Mouse (Mus musculus) bone marrow, adult 2 months (tissue): ENCODE measurements around the gene Insl6. TPM values are rescaled to one million over a fixed set of nuclear protein-coding genes. Genes with fewer than 3 reads are reported as not detected.

Experiments used
- H3K27ac ChIP-seq: fragments of 200-500 bp; 2 replicates; pipeline ENCODE4 v1.5.1; 2012; ENCODE audit warnings: low read depth, mild to moderate bottlenecking, control low read depth, inconsistent platforms, low read length; ENCODE audit not compliant: control insufficient read depth, poor library complexity, insufficient read depth
- H3K4me1 ChIP-seq: fragments of 200-500 bp; 2 replicates; pipeline ENCODE4 v1.6.1; 2011; ENCODE audit warnings: low read length; ENCODE audit not compliant: control insufficient read depth, insufficient read depth
- H3K4me3 ChIP-seq: fragments of 200-500 bp; replicated peaks from 2 replicates; pipeline ENCODE3; 2011; ENCODE audit warnings: mild to moderate bottlenecking, low read depth, low read length, control low read depth; ENCODE audit not compliant: control insufficient read depth
- CTCF ChIP-seq: fragments of 200-500 bp; IDR thresholded peaks from 2 replicates; pipeline ENCODE4 v1.5.1; 2011; ENCODE audit warnings: low read length, control low read depth; ENCODE audit not compliant: control insufficient read depth, insufficient read depth
- POLR2A ChIP-seq: fragments of 200-500 bp; IDR thresholded peaks from 2 replicates; pipeline ENCODE4 v1.6.1; 2011; ENCODE audit warnings: low read depth, mild to moderate bottlenecking, control low read depth, low read length, borderline replicate concordance; ENCODE audit not compliant: control insufficient read depth
- WGBS: fragments of 180-500 bp; shearing (Covaris S2); methylation state at CpG from one replicate; pipeline ENCODE4 v1.1.7; 2018; 5-methylcytosine and 5-hydroxymethylcytosine counted together
- polyA plus RNA-seq: library from polyadenylated mRNA; stranded (reverse); fragments of >200 nt; gene quantifications from 2 replicates; pipeline ENCODE4 v1.2.4, GENCODE M21; 2011; ENCODE audit warnings: low replicate concordance; ENCODE audit not compliant: missing spikeins, insufficient read depth, insufficient read length

The Insl6 gene
- polyA plus RNA-seq, 1 experiment, result 2.9 TPM

DNA sequence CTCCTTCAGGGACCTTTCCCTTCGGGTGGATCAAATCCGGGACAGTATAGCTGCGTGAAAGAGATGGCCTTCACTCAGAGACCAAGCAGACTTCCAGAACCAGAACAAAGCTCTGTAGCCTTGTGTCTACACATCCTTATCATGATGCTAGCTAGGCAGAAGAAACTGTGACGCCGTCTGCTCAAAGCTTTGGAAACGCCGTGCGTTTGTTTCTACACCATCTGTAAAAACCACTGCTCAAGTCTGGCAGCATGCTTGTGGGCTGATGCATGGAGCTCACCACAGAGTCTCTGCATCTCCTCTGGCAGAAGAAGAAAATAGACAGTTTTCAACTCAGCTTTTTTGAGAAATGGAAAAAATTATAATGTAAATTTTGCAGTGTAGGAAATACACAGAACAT is 13.4 kb downstream of the Insl6 start:
- no peak for TF ChIP-seq POLR2A
- no peak for TF ChIP-seq CTCF
- Histone ChIP-seq H3K4me1 (no peaks in the 10 kb centered on the region), H3K27ac (no peak overlapping the region), H3K4me3 (no peak overlapping the region)
- 93% methylated on average over 8 of the region's 8 CpGs for WGBS

DNA sequence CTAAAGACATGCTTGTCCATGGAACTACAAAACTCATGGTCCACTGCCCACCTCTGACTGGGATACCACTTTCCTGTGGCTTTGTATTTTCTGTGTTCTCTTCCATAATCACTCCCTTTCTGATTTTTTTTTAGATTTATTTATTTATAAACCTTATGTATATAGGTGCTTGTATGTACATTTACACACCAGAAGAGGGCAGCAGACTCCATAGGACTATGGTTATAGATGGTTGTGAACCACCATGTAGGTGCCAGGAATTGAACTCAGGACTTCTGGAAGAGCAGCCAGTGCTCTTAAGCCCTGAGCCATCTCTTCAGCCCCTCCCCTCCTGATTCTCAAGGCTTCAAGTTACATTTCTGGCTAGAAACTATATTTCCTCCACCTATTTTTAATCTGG is 16.3 kb downstream of the Insl6 start:
- no peak for TF ChIP-seq POLR2A
- no peak for TF ChIP-seq CTCF
- no peak overlapping the region for H3K27ac ChIP-seq
- H3K4me3 ChIP-seq, result no peak overlapping the region
- no peaks in the 10 kb centered on the region for H3K4me1 ChIP-seq

DNA sequence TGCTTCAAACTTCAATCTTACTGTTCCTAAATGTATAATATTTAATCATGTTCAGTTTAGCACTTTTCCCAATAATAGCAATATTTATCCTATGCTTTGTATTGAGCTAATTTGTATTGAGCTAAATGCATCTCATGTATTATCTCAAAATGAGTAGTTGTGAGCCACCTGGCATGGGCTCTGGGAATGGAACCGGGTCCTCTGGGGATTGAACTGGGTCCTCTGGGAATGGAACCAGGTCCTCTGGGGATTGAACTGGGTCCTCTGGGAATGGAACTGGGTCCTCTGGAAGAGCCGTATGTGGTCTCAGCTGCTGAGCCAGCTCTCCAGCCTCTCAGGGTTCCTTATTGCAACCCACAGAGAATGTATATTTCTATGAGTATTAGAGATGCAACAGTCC is 23.0 kb downstream of the Insl6 start:
- 91% methylated on average over 2 of the region's 2 CpGs for WGBS
- no peak for TF ChIP-seq POLR2A
- no peak for TF ChIP-seq CTCF
- H3K27ac ChIP-seq, result no peak overlapping the region
- H3K4me3 ChIP-seq, result no peak overlapping the region
- no peaks in the 10 kb centered on the region; the same call in 1 of the 2 replicates for H3K4me1 ChIP-seq

DNA sequence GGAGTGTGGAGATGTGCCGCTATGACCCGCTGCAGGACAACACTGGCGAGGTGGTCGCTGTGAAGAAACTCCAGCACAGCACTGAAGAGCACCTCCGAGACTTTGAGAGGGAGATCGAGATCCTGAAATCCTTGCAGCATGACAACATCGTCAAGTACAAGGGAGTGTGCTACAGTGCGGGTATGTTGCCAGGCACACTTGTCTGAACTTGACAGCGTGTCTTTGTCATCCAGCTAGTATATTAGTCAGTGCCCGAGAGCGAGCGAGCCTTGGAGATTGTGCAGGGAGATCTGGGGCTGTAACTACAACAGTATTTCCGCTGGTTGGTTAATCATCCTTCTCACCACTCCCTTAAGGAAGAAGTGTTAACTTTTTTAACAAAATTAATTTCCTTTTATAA is 24.2 kb downstream of the Insl6 start:
- H3K4me3 ChIP-seq, result no peak overlapping the region
- no peak overlapping the region for H3K27ac ChIP-seq
- TF ChIP-seq CTCF, result no peak
- TF ChIP-seq POLR2A, result no peak
- H3K4me1 ChIP-seq, result no peaks in the 10 kb centered on the region; the same call in 1 of the 2 replicates
- 94% methylated on average over 13 of the region's 13 CpGs for WGBS

DNA sequence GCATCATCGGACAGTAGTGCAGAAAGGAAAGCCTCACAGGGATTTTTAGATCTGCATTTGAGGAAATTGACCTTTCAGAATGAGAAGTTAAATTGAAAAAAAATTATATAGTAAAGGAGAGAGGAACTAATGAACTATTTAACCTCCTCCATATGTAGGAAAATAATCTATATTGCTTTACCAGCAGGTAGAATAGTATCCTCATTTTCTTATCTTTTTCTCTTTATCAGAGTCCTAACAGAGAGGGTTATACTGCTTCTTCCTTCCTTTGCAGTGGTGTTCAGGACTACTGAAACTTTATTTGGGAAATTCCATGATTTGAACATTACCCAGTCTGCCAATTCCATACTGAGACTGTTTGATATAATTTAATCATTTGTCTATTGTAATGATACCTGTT is 27.8 kb downstream of the Insl6 start:
- Histone ChIP-seq H3K27ac (no peak overlapping the region), H3K4me3 (no peak overlapping the region), H3K4me1 (no peaks in the 10 kb centered on the region)
- WGBS, result 96% methylated on average over 1 of the region's 1 CpGs
- TF ChIP-seq POLR2A (no peak), CTCF (no peak)

DNA sequence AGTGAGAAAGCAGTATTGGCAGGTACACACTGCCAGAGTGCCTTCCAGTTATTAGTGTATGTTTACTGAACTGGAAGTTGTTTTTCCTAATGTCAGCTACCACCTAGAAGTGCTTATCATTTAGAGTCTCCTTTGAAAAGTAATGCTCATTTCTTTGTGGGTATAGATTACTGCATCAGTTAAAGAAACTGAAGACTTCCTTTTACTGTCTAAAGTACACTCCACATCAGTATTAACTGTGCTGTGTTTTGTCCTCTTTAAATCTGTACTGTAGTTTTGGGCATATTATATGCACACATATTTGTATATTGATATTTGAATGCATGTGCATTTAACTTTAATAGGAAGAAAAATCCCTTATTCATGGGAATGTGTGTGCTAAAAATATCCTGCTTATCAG is 29.0 kb downstream of the Insl6 start:
- no peaks in the 10 kb centered on the region for H3K4me1 ChIP-seq
- H3K4me3 ChIP-seq, result no peak overlapping the region
- no peak for TF ChIP-seq POLR2A
- TF ChIP-seq CTCF, result no peak
- H3K27ac ChIP-seq, result no peak overlapping the region

DNA sequence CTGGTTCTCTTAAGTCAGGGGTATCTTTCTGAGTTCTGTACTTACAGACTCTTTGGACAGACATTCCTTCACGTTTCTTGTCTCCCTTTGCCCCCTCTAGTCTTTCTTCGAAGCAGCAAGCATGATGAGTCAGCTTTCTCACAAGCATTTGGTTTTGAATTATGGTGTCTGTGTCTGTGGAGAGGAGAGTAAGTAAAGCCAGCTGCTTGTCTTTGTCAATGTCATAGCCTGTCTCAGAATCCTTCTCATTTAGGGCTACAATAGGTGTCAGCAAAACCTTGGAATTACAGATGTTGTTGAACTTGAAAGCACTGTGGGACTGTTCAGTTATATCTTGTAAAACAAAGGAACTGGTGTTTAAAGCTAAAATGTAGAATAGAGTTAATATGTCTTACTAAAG is 30.4 kb downstream of the Insl6 start:
- no peaks in the 10 kb centered on the region for H3K4me1 ChIP-seq
- H3K4me3 ChIP-seq, result no peak overlapping the region
- 77% methylated on average over 2 of the region's 2 CpGs for WGBS
- H3K27ac ChIP-seq, result no peak overlapping the region
- TF ChIP-seq POLR2A (no peak), CTCF (no peak)

DNA sequence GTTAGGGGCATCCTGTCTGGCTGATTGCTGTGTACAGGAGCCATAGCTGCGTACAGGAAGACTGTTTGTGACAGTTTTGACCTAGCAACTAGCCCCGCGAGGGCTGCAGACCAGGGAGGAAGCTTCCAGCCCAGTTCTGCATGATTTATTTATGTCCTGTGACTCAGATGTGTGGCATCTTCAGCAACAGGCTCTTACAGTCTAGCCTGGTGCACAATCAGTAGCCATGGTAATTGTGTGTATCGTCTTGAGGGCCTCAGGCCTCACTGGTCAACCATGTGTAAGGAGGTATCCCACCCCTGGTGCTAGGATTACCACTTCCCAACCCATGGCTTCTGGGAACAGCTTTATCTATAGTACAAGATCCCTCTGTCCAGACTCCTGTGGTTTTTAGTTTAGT is 32.6 kb downstream of the Insl6 start:
- Histone ChIP-seq H3K4me3 (no peak overlapping the region), H3K27ac (no peak overlapping the region), H3K4me1 (no peaks in the 10 kb centered on the region)
- TF ChIP-seq CTCF (no peak), POLR2A (no peak)
- WGBS, result 84% methylated on average over 4 of the region's 4 CpGs

DNA sequence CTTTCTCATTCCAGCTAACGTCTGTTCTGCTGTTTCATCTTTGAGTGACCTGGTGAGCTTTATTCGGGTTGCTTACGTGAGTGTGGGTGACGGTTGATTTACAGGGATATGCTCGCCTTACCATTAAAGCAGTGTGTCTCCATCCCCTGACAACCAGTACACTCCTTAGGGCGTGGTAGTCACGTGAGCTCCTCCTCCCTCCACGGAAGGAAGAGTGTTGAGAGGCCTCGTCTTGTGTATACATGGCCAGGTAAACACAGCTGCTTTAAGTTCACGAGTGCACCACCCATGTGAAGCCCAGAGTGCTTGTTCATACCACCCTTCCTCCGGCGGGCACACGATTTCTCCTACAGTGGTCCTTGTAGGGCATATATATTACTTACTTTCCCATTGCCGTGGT is 33.6 kb downstream of the Insl6 start:
- no peak overlapping the region for H3K27ac ChIP-seq
- H3K4me3 ChIP-seq, result no peak overlapping the region
- H3K4me1 ChIP-seq, result no peaks in the 10 kb centered on the region
- 92% methylated on average over 14 of the region's 14 CpGs for WGBS
- TF ChIP-seq POLR2A (no peak), CTCF (no peak)

DNA sequence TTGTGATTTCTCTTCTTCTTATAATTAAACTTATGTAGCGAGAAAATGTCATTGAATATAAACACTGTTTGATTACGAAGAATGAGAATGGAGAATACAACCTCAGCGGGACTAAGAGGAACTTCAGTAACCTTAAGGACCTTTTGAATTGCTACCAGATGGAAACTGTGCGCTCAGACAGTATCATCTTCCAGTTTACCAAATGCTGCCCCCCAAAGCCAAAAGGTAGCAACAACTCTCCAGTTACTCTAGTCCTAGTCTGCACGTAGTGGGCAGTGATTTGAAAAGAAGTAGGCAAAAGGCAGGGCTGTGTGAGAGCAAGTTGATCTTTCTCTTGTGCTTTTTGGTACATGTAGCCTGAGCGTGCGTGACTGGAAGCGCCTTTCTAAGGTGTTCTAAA is 37.3 kb downstream of the Insl6 start:
- Histone ChIP-seq H3K4me1 (no peaks in the 10 kb centered on the region), H3K4me3 (no peak overlapping the region), H3K27ac (no peak overlapping the region)
- TF ChIP-seq POLR2A (no peak), CTCF (no peak)
- 87% methylated on average over 8 of the region's 8 CpGs for WGBS
